Mouse (Mus musculus) midbrain, embryonic 14.5 days (tissue): ENCODE measurements around the gene Tmem150b. TPM values are rescaled to one million over a fixed set of nuclear protein-coding genes. Genes with fewer than 3 reads are reported as not detected.
A peak's percentile ranks its signal among the peaks of the same experiment; 100 is the strongest.

Experiments used
- ATAC-seq: fragments of 200-750 bp; cut with Nextera tagmentation; 2 replicates; pipeline ENCODE4 v1.8.0; 2017; ENCODE audit warnings: moderate number of reproducible peaks, moderate library complexity; ENCODE audit not compliant: low FRiP score, low TSS enrichment
- DNase-seq: peaks from one replicate; pipeline ENCODE4 v3.0.0-alpha.2; 2015
- H3K27ac ChIP-seq: fragments of 300-500 bp; sonication (generic); replicated peaks from 2 replicates; pipeline ENCODE4 v1.5.1; 2014; ENCODE audit warnings: mild to moderate bottlenecking, low read depth, low read length, moderate library complexity
- H3K27me3 ChIP-seq: fragments of 300-500 bp; sonication (generic); 2 replicates; pipeline ENCODE4 v1.6.1; 2014; ENCODE audit warnings: low read length, control low read depth, mixed read lengths; ENCODE audit not compliant: control insufficient read depth, insufficient read depth
- H3K36me3 ChIP-seq: fragments of 300-500 bp; sonication (generic); 2 replicates; pipeline ENCODE4 v1.6.1; 2014; ENCODE audit warnings: low read length, control low read depth; ENCODE audit not compliant: control insufficient read depth, insufficient read depth
- H3K4me1 ChIP-seq: fragments of 300-500 bp; sonication (generic); 2 replicates; pipeline ENCODE4 v1.6.1; 2014; ENCODE audit warnings: mild to moderate bottlenecking, antibody characterized with exemption, low read length, control low read depth; ENCODE audit not compliant: control insufficient read depth, insufficient read depth
- H3K4me2 ChIP-seq: fragments of 300-500 bp; sonication (generic); 2 replicates; pipeline ENCODE4 v1.6.1; 2014; ENCODE audit warnings: mild to moderate bottlenecking, low read length, moderate library complexity
- H3K4me3 ChIP-seq: fragments of 300-500 bp; sonication (generic); replicated peaks from 2 replicates; pipeline ENCODE4 v1.5.1; 2014; ENCODE audit warnings: low read depth, low read length
- H3K9ac ChIP-seq: fragments of 300-500 bp; sonication (generic); replicated peaks from 2 replicates; pipeline ENCODE4 v1.6.1; 2014; ENCODE audit warnings: mild to moderate bottlenecking, low read length, moderate library complexity
- H3K9me3 ChIP-seq: fragments of 300-500 bp; sonication (generic); 2 replicates; pipeline ENCODE4 v1.6.1; 2016; ENCODE audit warnings: low read length, control low read depth, mixed read lengths; ENCODE audit not compliant: control insufficient read depth
- WGBS: fragments of 180-500 bp; shearing (Covaris S2); extraction: QIAGEN DNeasy Blood & Tissue Kit; methylation state at CpG from one replicate; pipeline ENCODE4 v1.1.7; 2014; 5-methylcytosine and 5-hydroxymethylcytosine counted together
- polyA plus RNA-seq: library from polyadenylated mRNA; unstranded; fragments of >200 nt; fragmentation: Nextera tagmentation; extraction: Ambion mirVana; gene quantifications from 2 replicates; pipeline ENCODE4 v1.2.1, GENCODE M21; 2014

Tmem150b gene
- polyA plus RNA-seq: 0.12 and 0.42 TPM in 2 replicates

DNA sequence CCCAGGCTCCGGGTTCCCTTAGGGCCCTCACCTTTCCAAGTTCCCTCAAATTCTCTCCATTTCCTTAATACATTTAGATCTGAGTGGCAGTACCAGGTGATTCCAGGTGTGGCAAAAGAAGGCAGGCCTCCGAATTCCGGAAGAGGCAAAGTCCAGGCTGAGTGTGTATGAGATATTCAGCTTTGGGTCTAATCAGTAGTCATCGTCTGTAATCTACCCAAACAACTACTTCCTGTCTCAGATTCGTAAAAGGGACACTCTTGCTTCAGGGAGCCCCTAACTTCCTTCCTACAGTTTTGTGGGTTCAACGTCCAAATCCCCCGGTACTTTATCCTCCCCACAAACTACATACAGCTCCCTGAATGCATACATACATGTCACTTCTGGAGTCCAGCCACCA, at the start of gene Tmem150b:
Gene Tmem150b (minus strand): TSS at position 81 of the 400 bp plus-strand sequence.
- no peak for ATAC-seq
- 90% methylated on average over 7 of the region's 7 CpGs for WGBS

DNA sequence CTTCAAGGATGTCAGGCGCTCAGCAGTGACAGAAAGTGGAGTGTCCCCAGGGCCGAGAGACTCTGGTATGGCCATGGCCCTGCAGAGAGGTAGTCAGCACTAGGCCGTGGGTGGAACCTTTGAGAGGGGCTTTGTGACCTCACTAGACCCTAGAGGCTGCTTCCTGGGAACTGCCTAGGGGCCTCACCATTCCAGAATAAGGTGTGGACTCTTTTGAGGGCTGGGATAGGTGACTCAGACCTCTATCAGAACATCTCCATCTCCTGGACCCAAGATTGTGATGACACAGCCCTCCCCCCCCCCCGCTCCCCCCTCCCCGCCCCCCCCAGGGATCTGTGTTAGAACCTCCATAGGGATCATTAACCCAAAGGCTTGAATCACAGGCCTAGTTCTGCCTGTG, 46.2 kb upstream of the Tmem150b start, which contains the start of gene Fam71e2:
Gene Fam71e2 (minus strand): TSS at position 101 of the 400 bp plus-strand sequence.
- Histone ChIP-seq H3K9me3 (no peaks in the 10 kb centered on the region), H3K4me1 (no peaks in the 10 kb centered on the region), H3K4me2 (no peak within 1 kb of the TSS), H3K36me3 (no peaks in the 10 kb centered on the region), H3K9ac (no peak within 1 kb of the TSS), H3K27ac (no peak within 1 kb of the TSS), H3K4me3 (no peak within 1 kb of the TSS), H3K27me3 (peaks cover 6% of the 10 kb centered on the region; the same call in 1 of the 2 replicates)
- ATAC-seq (no peak), DNase-seq (no peak)
- 80% methylated on average over 5 of the region's 5 CpGs for WGBS

More for the DNA sequence above, at the start of gene Tmem150b:
- no peak for DNase-seq
- Histone ChIP-seq H3K36me3 (no peaks in the 10 kb centered on the region), H3K9ac (no peak within 1 kb of the TSS), H3K27me3 (no peaks in the 10 kb centered on the region), H3K9me3 (no peaks in the 10 kb centered on the region), H3K27ac (no peak within 1 kb of the TSS), H3K4me3 (no peak within 1 kb of the TSS), H3K4me2 (no peak within 1 kb of the TSS), H3K4me1 (no peaks in the 10 kb centered on the region)

GRCm38 (mm10) chr7:4764946-4765710, 40.1 kb upstream of the Tmem150b start:
- no peak overlapping the region for H3K9ac ChIP-seq
- no peaks in the 10 kb centered on the region for H3K4me1 ChIP-seq
- H3K27me3 ChIP-seq: no peaks in the 10 kb centered on the region
- no peaks in the 10 kb centered on the region for H3K36me3 ChIP-seq
- H3K4me3 ChIP-seq: no peak overlapping the region
- 17% methylated on average over 4 of the region's 4 CpGs for WGBS
- no peak overlapping the region for H3K27ac ChIP-seq
- no peak overlapping the region for H3K4me2 ChIP-seq
- ATAC-seq (no peak), DNase-seq (no peak)
- no peaks in the 10 kb centered on the region for H3K9me3 ChIP-seq

DNA sequence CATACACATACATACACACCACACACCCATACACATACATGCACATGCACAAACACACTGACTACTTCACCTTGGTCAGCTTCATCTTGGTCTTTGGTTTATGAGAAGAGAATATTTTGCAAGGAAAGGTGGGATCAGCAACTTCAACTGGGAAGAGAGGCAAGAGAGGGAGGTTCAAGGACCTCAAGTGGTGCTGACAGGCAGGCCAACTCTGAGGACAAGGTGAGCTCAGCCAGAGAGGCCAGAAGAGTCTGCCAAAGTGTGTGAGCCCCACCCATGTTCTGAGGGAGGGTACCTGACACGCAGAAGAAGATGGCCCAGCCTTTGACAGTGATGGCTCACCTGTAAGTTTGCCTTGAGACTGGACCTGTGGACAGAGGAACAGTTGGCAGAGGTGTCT, 34.6 kb upstream of the Tmem150b start:
- no peaks in the 10 kb centered on the region for H3K9me3 ChIP-seq
- H3K27ac ChIP-seq: no peak overlapping the region
- 50% methylated on average over 1 of the region's 1 CpGs for WGBS
- no peak overlapping the region for H3K9ac ChIP-seq
- H3K36me3 ChIP-seq: no peaks in the 10 kb centered on the region
- no peak overlapping the region for H3K4me2 ChIP-seq
- H3K27me3 ChIP-seq: no peaks in the 10 kb centered on the region
- no peak overlapping the region for H3K4me3 ChIP-seq
- H3K4me1 ChIP-seq: no peaks in the 10 kb centered on the region
- DNase-seq (no peak), ATAC-seq (no peak)

DNA sequence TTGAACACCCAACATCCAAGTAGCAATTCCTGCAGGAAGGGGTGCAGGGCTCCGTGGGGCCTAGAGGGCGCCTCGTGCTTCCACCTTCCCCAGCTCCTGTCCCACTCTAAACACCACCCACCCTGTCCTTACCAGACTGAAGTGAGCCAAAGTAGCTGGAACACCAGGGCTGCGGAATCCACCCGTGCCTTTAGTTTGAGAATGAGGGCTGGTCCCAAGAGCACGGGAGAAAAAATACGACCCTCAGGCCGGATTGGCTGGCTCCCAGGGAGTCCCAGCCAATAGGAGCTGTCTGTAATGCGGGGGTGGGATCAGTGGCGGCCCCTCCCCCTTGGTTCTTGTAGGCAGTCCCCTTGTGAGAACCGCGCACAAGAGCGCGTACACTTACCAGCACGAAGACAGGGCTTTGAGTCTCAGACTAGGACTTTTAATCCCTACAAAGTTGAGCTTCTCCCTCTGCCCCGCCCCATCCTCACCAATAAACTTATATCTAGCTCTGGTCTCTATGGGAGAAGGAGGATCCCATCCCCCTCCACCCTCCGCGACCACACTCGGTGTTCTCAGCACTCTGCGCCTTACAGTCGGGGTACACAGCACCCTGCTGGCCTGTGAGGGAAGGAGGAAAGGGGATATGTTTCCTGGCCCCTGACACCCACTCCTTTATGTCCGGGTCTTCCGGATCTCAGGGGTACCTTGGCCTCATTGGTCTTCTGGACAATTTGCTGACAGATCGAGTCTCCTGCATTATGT, 27.9 kb upstream of the Tmem150b start, which contains the start of gene Cox6b2:
Gene Cox6b2 (minus strand): TSS at position 274 of the 750 bp plus-strand sequence.
- Histone ChIP-seq H3K4me2 (peak within 1 kb of the TSS; percentile 50), H3K9me3 (no peaks in the 10 kb centered on the region), H3K9ac (no peak within 1 kb of the TSS), H3K36me3 (0 out of 2 replicates have a peak, but pooled peaks cover 3% of the 10 kb centered on the region), H3K27me3 (no peaks in the 10 kb centered on the region), H3K4me1 (peaks cover 14% of the 10 kb centered on the region), H3K27ac (no peak within 1 kb of the TSS), H3K4me3 (peak within 1 kb of the TSS; percentile 28)
- DNase-seq: peak; percentile 88
- WGBS: 3% methylated on average over 24 of the region's 24 CpGs
- peak; percentile 91 for ATAC-seq

DNA sequence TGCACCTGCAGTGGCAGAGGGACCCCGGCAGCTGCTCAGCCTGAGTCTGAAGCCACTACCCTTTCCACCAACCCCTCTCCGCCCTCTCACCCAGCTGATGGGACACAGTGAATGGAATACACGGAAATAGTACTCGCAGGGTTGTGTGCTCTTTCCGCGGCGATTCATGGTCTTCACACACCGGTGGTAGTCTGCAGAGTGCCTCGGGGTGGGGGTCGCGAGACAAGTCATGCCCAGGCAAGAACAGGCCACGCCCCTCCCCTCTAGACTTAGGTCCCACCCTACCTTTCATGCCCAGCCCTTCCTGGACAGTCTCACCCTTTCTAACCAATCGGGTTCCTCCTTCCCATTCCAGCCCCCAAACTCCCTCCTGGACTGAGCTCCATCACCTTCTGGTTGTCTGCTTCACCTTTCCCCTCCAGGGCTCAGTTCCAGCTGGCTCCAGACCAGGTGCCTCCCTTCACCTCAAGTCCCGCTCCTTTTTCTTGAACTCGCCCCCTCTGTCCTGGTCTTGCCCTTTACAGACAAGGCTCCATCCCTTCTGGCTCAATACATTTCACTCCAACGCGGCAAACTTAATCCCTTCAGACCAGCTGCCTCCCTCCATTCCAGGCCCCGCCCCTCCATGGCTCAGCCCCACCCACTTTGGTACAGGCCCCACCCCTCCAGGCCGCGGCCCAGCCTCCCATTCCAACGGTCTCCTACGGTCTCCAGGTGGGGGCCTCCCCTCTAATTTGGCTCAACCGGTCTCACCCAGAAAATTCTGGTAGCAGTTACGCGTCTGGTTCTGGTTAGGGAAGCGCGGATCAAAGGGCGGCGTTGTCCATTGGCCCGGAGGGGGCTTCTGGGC, 27.1 kb upstream of the Tmem150b start:
- H3K9ac ChIP-seq: no peak overlapping the region
- H3K27me3 ChIP-seq: no peaks in the 10 kb centered on the region
- peaks cover 14% of the 10 kb centered on the region for H3K4me1 ChIP-seq
- WGBS: 3% methylated on average over 30 of the region's 30 CpGs
- H3K36me3 ChIP-seq: peaks cover 6% of the 10 kb centered on the region; the same call in 1 of the 2 replicates
- peak overlapping the region; percentile 28 for H3K4me3 ChIP-seq
- ATAC-seq (peak; percentile 77), DNase-seq (peak; percentile 48)
- no peak overlapping the region for H3K27ac ChIP-seq
- H3K9me3 ChIP-seq: no peaks in the 10 kb centered on the region
- peak overlapping the region; percentile 50 for H3K4me2 ChIP-seq

DNA sequence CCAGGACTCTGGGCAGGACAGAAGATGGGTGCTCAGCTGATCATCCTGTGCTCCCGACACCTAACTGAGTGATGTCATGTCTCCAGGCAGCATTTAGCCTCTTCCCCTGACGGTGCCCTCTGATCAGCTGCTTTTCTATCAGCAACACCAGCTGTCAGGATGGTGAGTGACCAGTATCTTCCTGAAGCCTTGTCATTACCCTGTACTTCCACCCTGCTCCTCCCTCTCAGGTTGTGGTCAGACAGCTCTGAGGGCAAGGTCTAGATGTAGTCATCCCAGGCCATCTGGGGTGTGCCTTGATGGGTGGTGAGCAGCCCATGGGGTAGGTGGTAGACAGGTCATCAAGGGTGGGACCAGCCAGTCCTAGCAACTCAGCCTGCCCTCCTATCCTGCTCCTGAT, 24.1 kb upstream of the Tmem150b start:
- Histone ChIP-seq H3K4me2 (no peak overlapping the region), H3K27me3 (no peaks in the 10 kb centered on the region), H3K36me3 (peaks cover 27% of the 10 kb centered on the region), H3K4me1 (peaks cover 14% of the 10 kb centered on the region), H3K27ac (no peak overlapping the region), H3K9me3 (no peaks in the 10 kb centered on the region), H3K4me3 (no peak overlapping the region), H3K9ac (no peak overlapping the region)
- no peak for DNase-seq
- no peak for ATAC-seq
- WGBS: 89% methylated on average over 2 of the region's 2 CpGs

GRCm38 (mm10) chr7:4748321-4748720, 23.3 kb upstream of the Tmem150b start:
- Histone ChIP-seq H3K9me3 (no peaks in the 10 kb centered on the region), H3K36me3 (peaks cover 32% of the 10 kb centered on the region), H3K9ac (no peak overlapping the region), H3K4me1 (peaks cover 14% of the 10 kb centered on the region), H3K27me3 (no peaks in the 10 kb centered on the region), H3K4me3 (no peak overlapping the region), H3K27ac (no peak overlapping the region), H3K4me2 (no peak overlapping the region)
- 82% methylated on average over 4 of the region's 4 CpGs for WGBS
- ATAC-seq: no peak
- DNase-seq: no peak
